Mouse (Mus musculus): ENCODE data around the gene Ift88.

GRCm38 (mm10) chr14:57547062-57547461 is 123.2 kb downstream of the Ift88 start:
- TF ChIP-seq CTCF (IDR thresholded peaks at IDR 0.05; ENCODE audit: low read depth): no peak
- TF ChIP-seq EP300 (IDR thresholded peaks at IDR 0.05; ENCODE audit: low read depth): no peak
